Mouse (Mus musculus): ENCODE measurements around the gene Ints13. TPM values are rescaled to one million over a fixed set of nuclear protein-coding genes. Genes with fewer than 3 reads are reported as not detected.

The Ints13 gene
- total RNA-seq, 2 experiments from 2014 or later = 121 to 132 TPM

GRCm38 (mm10) chr6:146545289-146545865 lies 32.3 kb downstream of the Ints13 start:
- no peak for ATAC-seq (replicated peaks; ENCODE audit: low FRiP score, poor library complexity, severe bottlenecking)

GRCm38 (mm10) chr6:146544622-146545021 lies 33.0 kb downstream of the Ints13 start:
- ATAC-seq (replicated peaks; ENCODE audit: low FRiP score, poor library complexity, severe bottlenecking) = peak; percentile 43; the same call in 1 of the 2 replicates

GRCm38 (mm10) chr6:146540386-146540785 lies 37.2 kb downstream of the Ints13 start:
- no peak for ATAC-seq (replicated peaks; ENCODE audit: low FRiP score, poor library complexity, severe bottlenecking)

GRCm38 (mm10) chr6:146538661-146539060 lies 39.0 kb downstream of the Ints13 start:
- ATAC-seq (replicated peaks; ENCODE audit: low FRiP score, poor library complexity, severe bottlenecking) = no peak

- no peak for ATAC-seq (replicated peaks; ENCODE audit: low FRiP score, poor library complexity, severe bottlenecking)
These were observed 39.6 kb downstream of the Ints13 start for GRCm38 (mm10) chr6:146538071-146538470.

GRCm38 (mm10) chr6:146537111-146537510 lies 40.5 kb downstream of the Ints13 start:
- no peak for ATAC-seq (replicated peaks; ENCODE audit: low FRiP score, poor library complexity, severe bottlenecking)

GRCm38 (mm10) chr6:146535501-146535900 lies 42.1 kb downstream of the Ints13 start:
- no peak for ATAC-seq (replicated peaks; ENCODE audit: low FRiP score, poor library complexity, severe bottlenecking)

- no peak for ATAC-seq (replicated peaks; ENCODE audit: low FRiP score, poor library complexity, severe bottlenecking)
These were observed 44.5 kb downstream of the Ints13 start for GRCm38 (mm10) chr6:146533146-146533545.

- no peak for ATAC-seq (replicated peaks; ENCODE audit: low FRiP score, poor library complexity, severe bottlenecking)
These were observed 46.9 kb downstream of the Ints13 start for GRCm38 (mm10) chr6:146530769-146531168.

GRCm38 (mm10) chr6:146530363-146530762 lies 47.3 kb downstream of the Ints13 start:
- ATAC-seq (replicated peaks; ENCODE audit: low FRiP score, poor library complexity, severe bottlenecking) = no peak

GRCm38 (mm10) chr6:146527537-146527936 lies 50.1 kb downstream of the Ints13 start:
- no peak for ATAC-seq (replicated peaks; ENCODE audit: low FRiP score, poor library complexity, severe bottlenecking)

- no peak for ATAC-seq (replicated peaks; ENCODE audit: low FRiP score, poor library complexity, severe bottlenecking)
These were observed 52.1 kb downstream of the Ints13 start for GRCm38 (mm10) chr6:146525500-146525899.

- no peak for ATAC-seq (replicated peaks; ENCODE audit: low FRiP score, poor library complexity, severe bottlenecking)
These were observed 56.0 kb downstream of the Ints13 start for GRCm38 (mm10) chr6:146521456-146522245.

- no peak for ATAC-seq (replicated peaks; ENCODE audit: low FRiP score, poor library complexity, severe bottlenecking)
These were observed 58.6 kb downstream of the Ints13 start for GRCm38 (mm10) chr6:146519019-146519418.

GRCm38 (mm10) chr6:146515936-146516335 lies 61.7 kb downstream of the Ints13 start:
- ATAC-seq (replicated peaks; ENCODE audit: low FRiP score, poor library complexity, severe bottlenecking) = no peak

- no peak for ATAC-seq (replicated peaks; ENCODE audit: low FRiP score, poor library complexity, severe bottlenecking)
These were observed 63.1 kb downstream of the Ints13 start for GRCm38 (mm10) chr6:146514531-146514948.

GRCm38 (mm10) chr6:146513899-146514298 lies 63.7 kb downstream of the Ints13 start:
- ATAC-seq (replicated peaks; ENCODE audit: low FRiP score, poor library complexity, severe bottlenecking) = no peak

- ATAC-seq (replicated peaks; ENCODE audit: low FRiP score, poor library complexity, severe bottlenecking) = no peak
These were observed 64.3 kb downstream of the Ints13 start for GRCm38 (mm10) chr6:146513384-146513783.

GRCm38 (mm10) chr6:146511511-146511910 lies 66.1 kb downstream of the Ints13 start:
- ATAC-seq (replicated peaks; ENCODE audit: low FRiP score, poor library complexity, severe bottlenecking) = no peak

- ATAC-seq (replicated peaks; ENCODE audit: low FRiP score, poor library complexity, severe bottlenecking) = no peak
These were observed 67.7 kb downstream of the Ints13 start for GRCm38 (mm10) chr6:146509891-146510290.

GRCm38 (mm10) chr6:146504459-146504858 lies 73.2 kb downstream of the Ints13 start:
- ATAC-seq (replicated peaks; ENCODE audit: low FRiP score, poor library complexity, severe bottlenecking) = no peak
